Mouse (Mus musculus) intestine, postnatal 0 days (tissue): ENCODE data around the gene Rab8a. TPM values are rescaled to one million over a fixed set of nuclear protein-coding genes. Genes with fewer than 3 reads are reported as not detected.

Source experiments
- ATAC-seq: fragments of 200-750 bp; cut with Nextera tagmentation; 2 replicates; pipeline ENCODE4 v1.8.0; 2017; ENCODE audit warnings: mild to moderate bottlenecking, moderate TSS enrichment, moderate library complexity
- H3K27ac ChIP-seq: fragments of 300-500 bp; sonication (generic); 2 replicates; pipeline ENCODE4 v1.5.1; 2014; ENCODE audit warnings: mild to moderate bottlenecking, low read depth, low read length, moderate library complexity
- H3K27me3 ChIP-seq: fragments of 300-500 bp; sonication (generic); replicated peaks from 2 replicates; pipeline ENCODE4 v1.6.1; 2014; ENCODE audit warnings: low read length, mixed read lengths; ENCODE audit not compliant: control insufficient read depth, insufficient read depth
- H3K36me3 ChIP-seq: fragments of 300-500 bp; sonication (generic); 2 replicates; pipeline ENCODE4 v1.6.1; 2014; ENCODE audit warnings: mild to moderate bottlenecking, moderate library complexity; ENCODE audit not compliant: control insufficient read depth, insufficient read depth
- H3K4me1 ChIP-seq: fragments of 300-500 bp; sonication (generic); replicated peaks from 2 replicates; pipeline ENCODE4 v1.6.1; 2014; ENCODE audit warnings: antibody characterized with exemption, low read length, mixed read lengths; ENCODE audit not compliant: control insufficient read depth, insufficient read depth
- H3K4me2 ChIP-seq: fragments of 300-500 bp; sonication (generic); replicated peaks from 2 replicates; pipeline ENCODE4 v1.6.1; 2014; ENCODE audit warnings: low read depth, mild to moderate bottlenecking, moderate library complexity
- H3K4me3 ChIP-seq: fragments of 300-500 bp; sonication (generic); 2 replicates; pipeline ENCODE4 v1.5.1; 2014; ENCODE audit warnings: low read depth, low read length
- H3K9ac ChIP-seq: fragments of 300-500 bp; sonication (generic); 2 replicates; pipeline ENCODE4 v1.6.1; 2014; ENCODE audit warnings: mild to moderate bottlenecking, low read depth, low read length
- H3K9me3 ChIP-seq: fragments of 300-500 bp; sonication (generic); 2 replicates; pipeline ENCODE4 v1.6.1; 2016; ENCODE audit warnings: mixed run types; ENCODE audit not compliant: control insufficient read depth
- CTCF ChIP-seq: sonication (generic); IDR thresholded peaks from 2 replicates; pipeline ENCODE4 v1.5.1; 2016; ENCODE audit warnings: low read depth, mild to moderate bottlenecking, control low read depth, antibody characterized with exemption, moderate library complexity
- WGBS: fragments of 180-500 bp; shearing (Covaris S2); extraction: QIAGEN DNeasy Blood & Tissue Kit; methylation state at CpG from one replicate; pipeline ENCODE4 v1.1.7; 2014; 5-methylcytosine and 5-hydroxymethylcytosine counted together
- polyA plus RNA-seq: library from polyadenylated mRNA; unstranded; fragments of >200 nt; fragmentation: Nextera tagmentation; extraction: Ambion mirVana; gene quantifications from 2 replicates; pipeline ENCODE4 v1.2.1, GENCODE M21; 2015

The Rab8a gene
- polyA plus RNA-seq, 1 experiment from 2014 or later, result 177 TPM

DNA sequence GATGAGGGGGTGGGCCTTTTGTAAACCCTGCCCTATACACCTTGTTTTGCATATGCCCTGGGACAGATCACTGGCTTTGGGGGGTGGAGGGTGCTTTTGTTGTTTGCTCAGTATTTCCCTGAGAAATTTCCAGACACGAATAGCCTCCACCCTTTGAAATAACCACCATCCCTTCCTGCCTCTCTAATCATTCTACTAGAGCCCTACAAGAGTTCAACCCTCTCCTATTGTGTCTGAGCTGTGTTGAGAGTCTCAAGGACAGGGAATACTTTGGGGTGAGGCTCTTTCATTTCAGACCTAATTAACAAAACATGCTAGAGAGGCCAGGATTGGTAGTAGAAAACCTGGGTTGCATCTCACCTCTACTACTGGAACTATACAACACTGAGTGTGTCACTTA, 11.9 kb upstream of the Rab8a start:
- no peak overlapping the region for H3K4me2 ChIP-seq
- no peak for TF ChIP-seq CTCF
- no peaks in the 10 kb centered on the region for H3K4me1 ChIP-seq
- no peaks in the 10 kb centered on the region for H3K9me3 ChIP-seq
- H3K4me3 ChIP-seq, result no peak overlapping the region
- H3K27me3 ChIP-seq, result no peaks in the 10 kb centered on the region
- WGBS, result 53% methylated on average over 1 of the region's 1 CpGs
- no peak for ATAC-seq
- H3K9ac ChIP-seq, result no peak overlapping the region
- H3K36me3 ChIP-seq, result peaks cover 71% of the 10 kb centered on the region
- no peak overlapping the region for H3K27ac ChIP-seq

GRCm38 (mm10) chr8:72151418-72152078, 9.5 kb upstream of the Rab8a start:
- no peak for ATAC-seq
- H3K4me3 ChIP-seq, result no peak overlapping the region
- H3K4me2 ChIP-seq, result no peak overlapping the region
- H3K9me3 ChIP-seq, result no peaks in the 10 kb centered on the region
- H3K4me1 ChIP-seq, result no peaks in the 10 kb centered on the region
- TF ChIP-seq CTCF, result no peak
- no peak overlapping the region; the same call in none of the 2 replicates for H3K27ac ChIP-seq
- peaks cover 49% of the 10 kb centered on the region for H3K36me3 ChIP-seq
- WGBS, result 81% methylated on average over 3 of the region's 3 CpGs
- no peaks in the 10 kb centered on the region for H3K27me3 ChIP-seq
- H3K9ac ChIP-seq, result no peak overlapping the region

DNA sequence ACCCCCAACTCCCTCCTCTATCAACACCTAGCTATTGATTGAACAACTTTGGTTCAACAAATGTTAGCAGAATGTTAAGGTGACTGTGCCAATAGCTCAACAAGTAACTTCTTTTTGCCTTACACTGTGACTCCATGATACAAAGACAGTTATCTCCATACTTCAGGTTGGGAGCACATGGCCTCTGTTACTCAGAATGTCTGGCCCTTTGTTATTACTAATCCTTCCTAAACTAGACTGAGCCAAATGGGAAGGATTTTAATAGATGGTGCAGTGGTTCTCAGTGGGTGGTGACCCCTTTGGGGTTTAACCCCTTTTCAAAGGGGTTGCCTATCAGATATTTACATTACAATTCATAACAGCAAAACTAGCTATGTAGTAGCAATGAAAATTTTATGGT, 7.6 kb upstream of the Rab8a start:
- H3K9ac ChIP-seq, result no peak overlapping the region
- no peak for TF ChIP-seq CTCF
- no peaks in the 10 kb centered on the region for H3K27me3 ChIP-seq
- H3K4me3 ChIP-seq, result no peak overlapping the region
- no peak overlapping the region for H3K27ac ChIP-seq
- no peaks in the 10 kb centered on the region for H3K9me3 ChIP-seq
- H3K4me1 ChIP-seq, result no peaks in the 10 kb centered on the region
- peaks cover 38% of the 10 kb centered on the region for H3K36me3 ChIP-seq
- no peak for ATAC-seq
- no peak overlapping the region for H3K4me2 ChIP-seq

- TF ChIP-seq CTCF, result no peak
- WGBS, result 71% methylated on average over 2 of the region's 2 CpGs
- peaks cover 8% of the 10 kb centered on the region for H3K4me1 ChIP-seq
Observed at GRCm38 (mm10) chr8:72158096-72158495, 2.9 kb upstream of the Rab8a start.

GRCm38 (mm10) chr8:72158726-72159125, 2.3 kb upstream of the Rab8a start:
- Histone ChIP-seq H3K27ac (no peak overlapping the region), H3K4me3 (no peak overlapping the region), H3K4me2 (no peak overlapping the region), H3K27me3 (no peaks in the 10 kb centered on the region), H3K4me1 (peaks cover 8% of the 10 kb centered on the region), H3K36me3 (no peaks in the 10 kb centered on the region), H3K9me3 (no peaks in the 10 kb centered on the region), H3K9ac (no peak overlapping the region)
- whole genome bisulfite sequencing, result 79% methylated on average over 3 of the region's 3 CpGs
- no peak for ATAC-seq
- TF ChIP-seq CTCF, result no peak

More at GRCm38 (mm10) chr8:72158096-72158495, 2.9 kb upstream of the Rab8a start:
- no peaks in the 10 kb centered on the region for H3K36me3 ChIP-seq
- H3K27ac ChIP-seq, result no peak overlapping the region
- no peaks in the 10 kb centered on the region for H3K27me3 ChIP-seq
- no peak overlapping the region for H3K4me2 ChIP-seq
- no peak for ATAC-seq
- no peak overlapping the region for H3K4me3 ChIP-seq
- H3K9me3 ChIP-seq, result no peaks in the 10 kb centered on the region
- H3K9ac ChIP-seq, result no peak overlapping the region

- peak; percentile 33; the same call in 1 of the 2 replicates for TF ChIP-seq CTCF
- Histone ChIP-seq H3K36me3 (no peaks in the 10 kb centered on the region), H3K9me3 (no peaks in the 10 kb centered on the region), H3K9ac (no peak overlapping the region), H3K27ac (peak overlapping the region; percentile 66; the same call in 1 of the 2 replicates), H3K4me3 (peak overlapping the region; percentile 37), H3K4me2 (peak overlapping the region; percentile 68), H3K27me3 (no peaks in the 10 kb centered on the region), H3K4me1 (peaks cover 8% of the 10 kb centered on the region)
- WGBS, result 67% methylated on average over 3 of the region's 3 CpGs
- no peak for ATAC-seq
Observed at GRCm38 (mm10) chr8:72160007-72160406, 993 bp upstream of the Rab8a start.

DNA sequence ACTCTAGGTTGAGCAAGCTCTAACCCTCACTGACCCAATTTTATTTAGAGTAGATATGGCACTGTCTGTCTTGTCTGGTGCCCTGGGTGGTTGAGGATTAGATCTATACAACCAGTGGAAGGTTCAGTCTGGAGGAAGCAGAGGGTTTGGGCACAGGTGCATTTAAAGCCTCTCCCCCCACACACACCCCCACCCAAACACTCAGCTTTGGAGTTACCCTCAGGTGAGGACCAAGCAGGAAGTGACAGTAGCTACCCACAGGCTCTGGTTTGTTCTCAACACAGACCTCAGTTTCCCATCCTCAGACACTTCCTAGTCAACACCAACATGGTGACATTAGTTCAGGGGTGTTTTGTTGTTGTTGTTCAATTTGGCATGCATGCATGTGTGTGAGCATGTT, 1.8 kb downstream of the Rab8a start:
- H3K4me1 ChIP-seq, result peaks cover 8% of the 10 kb centered on the region
- H3K36me3 ChIP-seq, result no peaks in the 10 kb centered on the region
- ATAC-seq, result no peak
- no peaks in the 10 kb centered on the region for H3K9me3 ChIP-seq
- no peak overlapping the region for H3K9ac ChIP-seq
- no peak overlapping the region for H3K27ac ChIP-seq
- TF ChIP-seq CTCF, result no peak
- no peaks in the 10 kb centered on the region for H3K27me3 ChIP-seq
- H3K4me3 ChIP-seq, result no peak overlapping the region
- H3K4me2 ChIP-seq, result peak overlapping the region; percentile 84
